Comparison of ENCODE assay signal across 12 mouse cellular contexts in the genomic region with DNA sequence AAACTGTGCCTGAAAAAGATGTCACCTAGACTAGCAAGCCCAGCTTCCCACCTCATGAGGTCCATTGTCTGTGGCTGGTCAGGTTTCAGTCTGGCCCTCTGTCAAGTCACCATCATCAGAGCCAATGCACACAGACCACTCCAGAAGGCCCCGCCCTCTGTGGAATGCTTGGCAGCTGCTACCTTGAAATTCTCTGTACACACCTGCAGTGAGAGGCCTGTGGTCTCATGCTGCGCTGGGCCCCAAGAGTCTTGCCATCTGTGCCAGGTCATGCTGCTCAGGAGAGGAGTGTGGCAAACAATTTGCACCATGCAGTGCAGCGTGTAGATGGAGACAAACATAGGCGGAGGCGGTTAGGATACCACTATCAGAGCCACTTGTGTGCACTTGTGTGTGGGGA.
DNase-seq lines count a peak whose midpoint lies in the region; ATAC-seq and TF ChIP-seq lines count a peak whose summit lies in the region.
"Had no signal": no experiment of that assay in that cellular context is flagged by ENCODE, and none has a peak within 500 bp of the region (broad histone marks: within the 10 kb centered on the region; RNA-seq: fewer than 3 reads in every experiment).

No protein-coding gene starts in this region.

- no peaks in the 10 kb centered on the region for H3K27me3 ChIP-seq in forebrain, embryonic 12.5 days
- H3K27me3 ChIP-seq in forebrain, embryonic 14.5 days (replicated peaks; ENCODE audit: control insufficient read depth, insufficient read depth, low read length) = no peaks in the 10 kb centered on the region
- H3K27me3 ChIP-seq in midbrain, postnatal 0 days (ENCODE audit: insufficient read depth, low read length) = no peaks in the 10 kb centered on the region
- no peaks in the 10 kb centered on the region for H3K27me3 ChIP-seq in midbrain, embryonic 11.5 days (ENCODE audit: control insufficient read depth, insufficient read depth, low read length)
- H3K27me3 ChIP-seq in limb, embryonic 12.5 days = no peaks in the 10 kb centered on the region
- H3K27me3 ChIP-seq in stomach, embryonic 15.5 days (replicated peaks) = no peaks in the 10 kb centered on the region

- ATAC-seq in forebrain, embryonic 12.5 days (ENCODE audit: low FRiP score) = 0 out of 2 replicates have a peak, but pooled peaks have one; percentile 17
- no peak; the same call in 1 of the 2 replicates for ATAC-seq in forebrain, embryonic 14.5 days
- no peak for ATAC-seq in midbrain, postnatal 0 days (ENCODE audit: low FRiP score)
- no peak for ATAC-seq in midbrain, embryonic 11.5 days (ENCODE audit: low FRiP score)
- ATAC-seq in limb, embryonic 12.5 days (ENCODE audit: insufficient number of reproducible peaks, insufficient read depth, low FRiP score, low TSS enrichment, low read depth) = peak; percentile 40; the same call in 1 of the 2 replicates
- ATAC-seq in stomach, embryonic 15.5 days (ENCODE audit: insufficient read depth, low FRiP score, low read depth) = peak; percentile 78; the same call in 1 of the 2 replicates

- no peak for DNase-seq in forebrain, embryonic 14.5 days (ENCODE audit: low spot score)
- peak; percentile 31 for DNase-seq in midbrain, postnatal 0 days (ENCODE audit: low spot score)
- no peak for DNase-seq in midbrain, embryonic 11.5 days (ENCODE audit: low spot score, missing footprints)
- no peak for DNase-seq in ovary, postnatal 14 days (ENCODE audit: low spot score)
- no peak for DNase-seq in frontal cortex, postnatal 36 days (ENCODE audit: low spot score in 2 of 2)
- DNase-seq: heart, adult 18-20 months; layer of hippocampus, postnatal 36 days had no signal

- no peaks in the 10 kb centered on the region for H3K36me3 ChIP-seq in forebrain, embryonic 12.5 days (replicated peaks)
- no peaks in the 10 kb centered on the region for H3K36me3 ChIP-seq in forebrain, embryonic 14.5 days (ENCODE audit: control insufficient read depth, insufficient read depth, low read length)
- no peaks in the 10 kb centered on the region for H3K36me3 ChIP-seq in midbrain, postnatal 0 days (ENCODE audit: insufficient read depth, low read length)
- H3K36me3 ChIP-seq in midbrain, embryonic 11.5 days (ENCODE audit: control insufficient read depth, insufficient read depth, low read length) = no peaks in the 10 kb centered on the region
- no peaks in the 10 kb centered on the region for H3K36me3 ChIP-seq in limb, embryonic 12.5 days
- H3K36me3 ChIP-seq in stomach, embryonic 15.5 days = no peaks in the 10 kb centered on the region
- H3K36me3 ChIP-seq: G1E had no signal

- TF ChIP-seq CTCF in midbrain, postnatal 0 days (IDR thresholded peaks at IDR 0.05) = no peak

- no peaks in the 10 kb centered on the region for H3K4me1 ChIP-seq in forebrain, embryonic 12.5 days
- H3K4me1 ChIP-seq in forebrain, embryonic 14.5 days (ENCODE audit: control insufficient read depth, insufficient read depth, low read length) = no peaks in the 10 kb centered on the region
- no peaks in the 10 kb centered on the region for H3K4me1 ChIP-seq in midbrain, postnatal 0 days (ENCODE audit: insufficient read depth, low read length)
- H3K4me1 ChIP-seq in midbrain, embryonic 11.5 days (ENCODE audit: control insufficient read depth, insufficient read depth, low read length) = no peaks in the 10 kb centered on the region
- H3K4me1 ChIP-seq in limb, embryonic 12.5 days (replicated peaks) = 0 out of 2 replicates have a peak, but pooled peaks cover 4% of the 10 kb centered on the region
- H3K4me1 ChIP-seq in stomach, embryonic 15.5 days = no peaks in the 10 kb centered on the region

- no peak overlapping the region for H3K4me3 ChIP-seq in forebrain, embryonic 12.5 days (replicated peaks)
- H3K4me3 ChIP-seq in forebrain, embryonic 14.5 days (ENCODE audit: low read depth, low read length) = no peak overlapping the region
- H3K4me3 ChIP-seq in midbrain, postnatal 0 days (ENCODE audit: low read depth, low read length) = no peak overlapping the region
- no peak overlapping the region for H3K4me3 ChIP-seq in midbrain, embryonic 11.5 days (ENCODE audit: low read depth, low read length)
- H3K4me3 ChIP-seq in limb, embryonic 12.5 days (replicated peaks) = no peak overlapping the region
- H3K4me3 ChIP-seq in stomach, embryonic 15.5 days (replicated peaks) = no peak overlapping the region

- H3K27ac ChIP-seq in forebrain, embryonic 12.5 days = no peak overlapping the region
- no peak overlapping the region for H3K27ac ChIP-seq in forebrain, embryonic 14.5 days (ENCODE audit: low read depth, low read length)
- no peak overlapping the region for H3K27ac ChIP-seq in midbrain, postnatal 0 days (ENCODE audit: low read depth, low read length)
- H3K27ac ChIP-seq in midbrain, embryonic 11.5 days (ENCODE audit: low read depth, low read length) = no peak overlapping the region
- H3K27ac ChIP-seq in limb, embryonic 12.5 days = no peak overlapping the region
- H3K27ac ChIP-seq in stomach, embryonic 15.5 days = no peak overlapping the region
- H3K27ac ChIP-seq: macrophage had no signal

- no peak overlapping the region for H3K9ac ChIP-seq in forebrain, embryonic 12.5 days
- no peak overlapping the region for H3K9ac ChIP-seq in forebrain, embryonic 14.5 days (ENCODE audit: low read length)
- H3K9ac ChIP-seq in midbrain, postnatal 0 days (replicated peaks; ENCODE audit: low read length, poor library complexity, severe bottlenecking) = no peak overlapping the region
- no peak overlapping the region for H3K9ac ChIP-seq in midbrain, embryonic 11.5 days (ENCODE audit: low read length)
- H3K9ac ChIP-seq in limb, embryonic 12.5 days (replicated peaks) = no peak overlapping the region
- no peak overlapping the region for H3K9ac ChIP-seq in stomach, embryonic 15.5 days

- no peaks in the 10 kb centered on the region for H3K9me3 ChIP-seq in forebrain, embryonic 12.5 days
- no peaks in the 10 kb centered on the region for H3K9me3 ChIP-seq in forebrain, embryonic 14.5 days (replicated peaks; ENCODE audit: control insufficient read depth, low read length)
- H3K9me3 ChIP-seq in midbrain, postnatal 0 days (ENCODE audit: low read length) = no peaks in the 10 kb centered on the region
- no peaks in the 10 kb centered on the region for H3K9me3 ChIP-seq in midbrain, embryonic 11.5 days (ENCODE audit: control insufficient read depth, low read length)
- H3K9me3 ChIP-seq in limb, embryonic 12.5 days = no peaks in the 10 kb centered on the region
- H3K9me3 ChIP-seq in stomach, embryonic 15.5 days = no peaks in the 10 kb centered on the region
- H3K9me3 ChIP-seq: G1E had no signal

- 91% methylated on average over 5 of the region's 5 CpGs for WGBS in forebrain, embryonic 12.5 days
- WGBS in forebrain, embryonic 14.5 days = 92% methylated on average over 5 of the region's 5 CpGs
- WGBS in midbrain, postnatal 0 days = 92% methylated on average over 5 of the region's 5 CpGs
- 92% methylated on average over 5 of the region's 5 CpGs for WGBS in midbrain, embryonic 11.5 days
- WGBS in limb, embryonic 12.5 days = 84% methylated on average over 5 of the region's 5 CpGs
- 80% methylated on average over 5 of the region's 5 CpGs for WGBS in stomach, embryonic 15.5 days

- H3K4me2 ChIP-seq in forebrain, embryonic 12.5 days = no peak overlapping the region
- no peak overlapping the region for H3K4me2 ChIP-seq in forebrain, embryonic 14.5 days (ENCODE audit: low read length)
- no peak overlapping the region for H3K4me2 ChIP-seq in midbrain, postnatal 0 days (ENCODE audit: low read depth, low read length, poor library complexity, severe bottlenecking)
- no peak overlapping the region for H3K4me2 ChIP-seq in midbrain, embryonic 11.5 days
- H3K4me2 ChIP-seq in limb, embryonic 12.5 days = no peak overlapping the region
- H3K4me2 ChIP-seq in stomach, embryonic 15.5 days = no peak overlapping the region

Comparison
In these comparisons a context has a peak if more than half of its experiments do, and no peak if none do; other contexts are left out.
1. ATAC-seq: peak in forebrain, embryonic 12.5 days (single experiment), limb, embryonic 12.5 days (single experiment) and stomach, embryonic 15.5 days (single experiment); none in forebrain, embryonic 14.5 days (single experiment), midbrain, postnatal 0 days (single experiment) and midbrain, embryonic 11.5 days (single experiment).